Mouse (Mus musculus): ENCODE measurements at regions not wholly inside any gene's neighbourhood (a gene's known extent, or its start where the extent isn't known, plus 50 kb on each side); places are given as distances from the start of the nearest gene placed in this dataset.
"Not testable (repeated sequence)": the region's sequence is repeated elsewhere in the genome, so short reads cannot be mapped to it uniquely, and the experiment has no call there.

- DNase-seq: not testable (repeated sequence)
These were observed 710.2 kb upstream of the Brinp3 start for GRCm38 (mm10) chr1:145784370-145784769.

GRCm38 (mm10) chr1:145806390-145806948, 688.1 kb upstream of the Brinp3 start:
- peak; percentile 59 for DNase-seq

GRCm38 (mm10) chr1:145847047-145847446, 647.5 kb upstream of the Brinp3 start:
- no peak for DNase-seq

Measured in cerebellum, adult 11 months (tissue).